Mouse (Mus musculus) hindbrain, embryonic 14.5 days (tissue): ENCODE measurements around the gene Phox2a. TPM values are rescaled to one million over a fixed set of nuclear protein-coding genes. Genes with fewer than 3 reads are reported as not detected.

Experiments used
- ATAC-seq: fragments of 200-750 bp; cut with Nextera tagmentation; 2 replicates; pipeline ENCODE4 v1.8.0; 2017; ENCODE audit warnings: moderate number of reproducible peaks, mild to moderate bottlenecking, moderate TSS enrichment, moderate library complexity; ENCODE audit not compliant: low FRiP score
- DNase-seq: peaks from one replicate; pipeline ENCODE4 v3.0.0-alpha.2; 2015; ENCODE audit warnings: low spot score
- H3K27ac ChIP-seq: fragments of 300-500 bp; sonication (generic); 2 replicates; pipeline ENCODE4 v1.5.1; 2014; ENCODE audit warnings: mild to moderate bottlenecking, moderate library complexity
- H3K27me3 ChIP-seq: fragments of 300-500 bp; sonication (generic); 2 replicates; pipeline ENCODE4 v1.6.1; 2014; ENCODE audit warnings: mild to moderate bottlenecking, low read length, mixed read lengths; ENCODE audit not compliant: control insufficient read depth, insufficient read depth
- H3K36me3 ChIP-seq: fragments of 300-500 bp; sonication (generic); replicated peaks from 2 replicates; pipeline ENCODE4 v1.6.1; 2014; ENCODE audit not compliant: control insufficient read depth, insufficient read depth
- H3K4me1 ChIP-seq: fragments of 300-500 bp; sonication (generic); replicated peaks from 2 replicates; pipeline ENCODE4 v1.6.1; 2014; ENCODE audit warnings: antibody characterized with exemption, low read length, mixed read lengths; ENCODE audit not compliant: control insufficient read depth, insufficient read depth
- H3K4me2 ChIP-seq: fragments of 300-500 bp; sonication (generic); replicated peaks from 2 replicates; pipeline ENCODE4 v1.6.1; 2014; ENCODE audit warnings: mild to moderate bottlenecking, moderate library complexity
- H3K4me3 ChIP-seq: fragments of 300-500 bp; sonication (generic); replicated peaks from 2 replicates; pipeline ENCODE4 v1.5.1; 2014; ENCODE audit warnings: mild to moderate bottlenecking, low read length
- H3K9ac ChIP-seq: fragments of 300-500 bp; sonication (generic); 2 replicates; pipeline ENCODE4 v1.6.1; 2014
- H3K9me3 ChIP-seq: fragments of 300-500 bp; sonication (generic); 2 replicates; pipeline ENCODE4 v1.6.1; 2016; ENCODE audit warnings: low read length; ENCODE audit not compliant: control insufficient read depth
- WGBS: fragments of 180-500 bp; shearing (Covaris S2); extraction: QIAGEN DNeasy Blood & Tissue Kit; methylation state at CpG from one replicate; pipeline ENCODE4 v1.1.7; 2014; 5-methylcytosine and 5-hydroxymethylcytosine counted together
- polyA plus RNA-seq: library from polyadenylated mRNA; unstranded; fragments of >200 nt; fragmentation: Nextera tagmentation; extraction: Ambion mirVana; gene quantifications from 2 replicates; pipeline ENCODE4 v1.2.1, GENCODE M21; 2014

Phox2a gene
- polyA plus RNA-seq, 1 experiment from 2014 or later: 3.5 TPM

GRCm38 (mm10) chr7:101858362-101858761, 40.2 kb downstream of the Phox2a start:
- H3K4me2 ChIP-seq: no peak overlapping the region
- no peak overlapping the region for H3K4me3 ChIP-seq
- no peaks in the 10 kb centered on the region for H3K4me1 ChIP-seq
- ATAC-seq (no peak), DNase-seq (no peak)
- no peaks in the 10 kb centered on the region for H3K36me3 ChIP-seq
- no peaks in the 10 kb centered on the region for H3K9me3 ChIP-seq
- no peak overlapping the region for H3K9ac ChIP-seq
- 87% methylated on average over 9 of the region's 9 CpGs for WGBS
- no peak overlapping the region for H3K27ac ChIP-seq
- H3K27me3 ChIP-seq: no peaks in the 10 kb centered on the region

GRCm38 (mm10) chr7:101860978-101861377, 42.9 kb downstream of the Phox2a start:
- Histone ChIP-seq H3K27ac (no peak overlapping the region), H3K9me3 (no peaks in the 10 kb centered on the region), H3K9ac (no peak overlapping the region), H3K27me3 (no peaks in the 10 kb centered on the region), H3K4me1 (no peaks in the 10 kb centered on the region), H3K4me2 (no peak overlapping the region), H3K36me3 (no peaks in the 10 kb centered on the region), H3K4me3 (no peak overlapping the region)
- DNase-seq (no peak), ATAC-seq (no peak)

DNA sequence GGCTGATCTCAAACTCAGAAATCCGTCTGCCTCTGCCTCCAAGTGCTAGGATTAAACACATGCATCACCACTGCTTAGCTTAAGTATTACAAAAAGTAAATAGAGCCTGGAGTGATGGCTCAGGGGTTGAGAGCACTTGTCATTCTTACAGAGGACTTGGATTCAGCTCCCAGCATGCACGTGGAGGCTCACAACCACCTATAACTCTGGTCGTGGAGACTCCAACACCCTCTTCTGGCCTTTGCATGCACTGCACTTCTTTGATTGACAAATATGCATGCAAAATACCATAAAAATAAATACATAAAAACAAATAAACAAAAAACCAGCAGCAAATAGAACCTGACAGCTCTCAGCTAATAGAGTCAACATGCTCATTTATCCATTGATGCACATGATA, 44.2 kb downstream of the Phox2a start:
- Histone ChIP-seq H3K4me1 (no peaks in the 10 kb centered on the region), H3K4me2 (no peak overlapping the region), H3K9ac (no peak overlapping the region), H3K9me3 (no peaks in the 10 kb centered on the region), H3K36me3 (no peaks in the 10 kb centered on the region), H3K4me3 (no peak overlapping the region), H3K27me3 (no peaks in the 10 kb centered on the region), H3K27ac (no peak overlapping the region)
- WGBS: 82% methylated on average over 3 of the region's 3 CpGs
- DNase-seq: no peak
- ATAC-seq: no peak

DNA sequence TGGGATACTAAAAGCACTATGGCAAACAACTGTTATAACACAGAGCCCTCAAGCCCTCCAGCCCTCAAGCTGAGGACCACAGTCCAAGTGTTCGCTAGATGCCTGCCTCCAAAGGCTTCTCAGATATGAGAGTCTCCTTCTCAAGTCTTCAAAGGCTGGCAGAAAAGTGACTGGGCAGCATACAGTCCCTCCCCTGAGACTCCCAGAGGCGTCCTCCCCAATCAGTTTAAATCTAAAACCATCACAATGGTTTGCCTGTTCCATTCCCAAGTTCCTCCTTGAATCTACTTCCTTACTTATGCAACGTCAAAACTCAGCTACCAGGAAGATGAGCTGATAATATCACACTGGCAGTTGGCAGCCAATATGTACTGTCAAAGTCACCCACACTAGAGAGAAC, 45.3 kb downstream of the Phox2a start, which contains the start of gene Anapc15:
Gene Anapc15 (plus strand): TSS at position 301 of the 400 bp plus-strand sequence.
- ATAC-seq (no peak), DNase-seq (no peak)

GRCm38 (mm10) chr7:101866491-101867265, 48.6 kb downstream of the Phox2a start:
- no peak overlapping the region for H3K27ac ChIP-seq
- no peak overlapping the region for H3K4me2 ChIP-seq
- no peak overlapping the region for H3K4me3 ChIP-seq
- H3K9ac ChIP-seq: no peak overlapping the region
- no peak for DNase-seq
- H3K4me1 ChIP-seq: no peaks in the 10 kb centered on the region
- 80% methylated on average over 11 of the region's 11 CpGs for WGBS
- H3K9me3 ChIP-seq: no peaks in the 10 kb centered on the region
- ATAC-seq: no peak
- H3K36me3 ChIP-seq: no peaks in the 10 kb centered on the region
- no peaks in the 10 kb centered on the region for H3K27me3 ChIP-seq

More for the DNA sequence above, 45.3 kb downstream of the Phox2a start, which contains the start of gene Anapc15:
- Histone ChIP-seq H3K27me3 (no peaks in the 10 kb centered on the region), H3K4me2 (no peak within 1 kb of the TSS), H3K9me3 (no peaks in the 10 kb centered on the region), H3K36me3 (no peaks in the 10 kb centered on the region), H3K27ac (no peak within 1 kb of the TSS), H3K4me3 (no peak within 1 kb of the TSS), H3K9ac (no peak within 1 kb of the TSS), H3K4me1 (no peaks in the 10 kb centered on the region)
- WGBS: 85% methylated on average over 3 of the region's 3 CpGs

- Histone ChIP-seq H3K4me1 (no peaks in the 10 kb centered on the region), H3K36me3 (no peaks in the 10 kb centered on the region), H3K4me2 (no peak overlapping the region), H3K9ac (no peak overlapping the region), H3K9me3 (no peaks in the 10 kb centered on the region), H3K27ac (no peak overlapping the region), H3K27me3 (no peaks in the 10 kb centered on the region), H3K4me3 (no peak overlapping the region)
- no peak for ATAC-seq
- WGBS: 95% methylated on average over 4 of the region's 4 CpGs
- no peak for DNase-seq
Observed at GRCm38 (mm10) chr7:101867482-101867881, 49.4 kb downstream of the Phox2a start.

DNA sequence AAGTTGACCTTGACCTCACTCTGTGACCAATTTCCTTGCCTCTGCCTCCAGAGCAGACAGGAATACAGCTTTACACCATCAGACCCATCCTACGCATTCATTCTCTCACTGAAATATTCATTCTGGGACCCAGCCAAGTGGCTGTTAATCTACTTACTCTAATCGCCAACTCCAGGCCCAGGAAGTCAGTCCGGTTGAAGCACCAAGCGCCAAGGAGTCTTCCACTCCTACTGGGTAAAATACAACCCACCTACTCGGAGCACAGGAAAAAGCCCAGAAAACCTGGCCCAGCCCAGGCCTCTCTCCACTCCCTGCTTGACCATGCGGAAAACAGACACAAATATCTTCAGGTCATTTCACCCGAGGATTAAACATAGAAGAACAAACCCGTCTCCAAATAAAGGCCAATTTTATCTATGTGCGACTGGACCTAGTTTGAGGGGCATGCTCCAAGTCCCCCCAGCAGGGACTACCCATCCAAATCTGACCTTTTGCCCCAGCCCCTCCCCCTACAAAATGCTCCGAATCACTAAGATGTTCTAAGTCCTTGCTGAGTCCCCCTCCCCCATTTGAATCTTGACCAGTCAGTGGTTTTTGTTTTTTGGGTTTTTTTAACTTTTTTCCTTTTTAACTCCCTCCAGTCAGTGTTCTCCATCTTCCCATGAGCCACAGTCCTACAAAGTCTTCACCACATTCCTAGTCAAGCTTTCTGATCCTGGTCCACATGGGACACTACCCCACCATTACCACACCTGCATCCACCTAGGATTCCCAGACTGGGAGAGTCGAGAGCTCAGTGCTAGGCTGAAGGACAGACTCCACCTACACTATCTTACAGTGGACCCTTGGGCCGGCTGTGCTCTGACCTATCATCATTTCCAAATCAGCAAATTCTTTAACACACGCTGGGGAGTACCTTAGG, 50.4 kb downstream of the Phox2a start:
- DNase-seq: no peak
- no peak for ATAC-seq

DNA sequence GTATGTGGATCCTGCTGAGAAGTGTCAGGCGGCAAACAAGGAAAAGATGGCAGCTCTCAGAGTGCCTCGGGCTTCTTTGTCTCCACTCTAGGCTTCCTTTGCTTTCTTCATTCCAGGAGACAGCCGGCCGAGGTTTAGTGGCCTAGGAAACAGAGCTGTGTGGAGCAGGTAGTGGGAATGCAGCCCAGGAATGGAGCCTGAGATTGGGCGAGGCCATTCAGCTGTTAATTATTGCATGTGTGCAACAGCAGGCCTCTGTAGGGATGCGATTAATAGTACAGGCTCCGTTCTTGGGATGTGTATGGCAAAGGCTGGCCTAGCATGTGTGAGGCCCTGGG, 51.0 kb downstream of the Phox2a start:
- Histone ChIP-seq H3K27ac (no peak overlapping the region), H3K27me3 (no peaks in the 10 kb centered on the region), H3K4me3 (no peak overlapping the region), H3K9ac (no peak overlapping the region), H3K4me1 (no peaks in the 10 kb centered on the region), H3K9me3 (no peaks in the 10 kb centered on the region), H3K36me3 (no peaks in the 10 kb centered on the region), H3K4me2 (no peak overlapping the region)
- 45% methylated on average over 7 of the region's 7 CpGs for WGBS
- peak; percentile 28 for DNase-seq
- ATAC-seq: no peak

More for the DNA sequence above, 50.4 kb downstream of the Phox2a start:
- Histone ChIP-seq H3K27me3 (no peaks in the 10 kb centered on the region), H3K27ac (no peak overlapping the region), H3K4me1 (no peaks in the 10 kb centered on the region), H3K4me3 (no peak overlapping the region), H3K9me3 (no peaks in the 10 kb centered on the region), H3K9ac (no peak overlapping the region), H3K36me3 (no peaks in the 10 kb centered on the region), H3K4me2 (no peak overlapping the region)
- 54% methylated on average over 13 of the region's 13 CpGs for WGBS

- H3K36me3 ChIP-seq: no peaks in the 10 kb centered on the region
- no peak within 1 kb of the TSS for H3K27ac ChIP-seq
- DNase-seq (no peak), ATAC-seq (no peak)
- no peaks in the 10 kb centered on the region for H3K9me3 ChIP-seq
- H3K9ac ChIP-seq: no peak within 1 kb of the TSS
- no peaks in the 10 kb centered on the region for H3K27me3 ChIP-seq
- 71% methylated on average over 2 of the region's 2 CpGs for WGBS
- no peaks in the 10 kb centered on the region for H3K4me1 ChIP-seq
- H3K4me2 ChIP-seq: no peak within 1 kb of the TSS
- no peak within 1 kb of the TSS for H3K4me3 ChIP-seq
Observed at GRCm38 (mm10) chr7:101870629-101871028, 52.5 kb downstream of the Phox2a start, which contains the start of gene Folr1. Folr1 (minus strand) TSS chr7:101870788.
